Mouse (Mus musculus): ENCODE measurements around the gene Rras2.

Gene Rras2

DNA sequence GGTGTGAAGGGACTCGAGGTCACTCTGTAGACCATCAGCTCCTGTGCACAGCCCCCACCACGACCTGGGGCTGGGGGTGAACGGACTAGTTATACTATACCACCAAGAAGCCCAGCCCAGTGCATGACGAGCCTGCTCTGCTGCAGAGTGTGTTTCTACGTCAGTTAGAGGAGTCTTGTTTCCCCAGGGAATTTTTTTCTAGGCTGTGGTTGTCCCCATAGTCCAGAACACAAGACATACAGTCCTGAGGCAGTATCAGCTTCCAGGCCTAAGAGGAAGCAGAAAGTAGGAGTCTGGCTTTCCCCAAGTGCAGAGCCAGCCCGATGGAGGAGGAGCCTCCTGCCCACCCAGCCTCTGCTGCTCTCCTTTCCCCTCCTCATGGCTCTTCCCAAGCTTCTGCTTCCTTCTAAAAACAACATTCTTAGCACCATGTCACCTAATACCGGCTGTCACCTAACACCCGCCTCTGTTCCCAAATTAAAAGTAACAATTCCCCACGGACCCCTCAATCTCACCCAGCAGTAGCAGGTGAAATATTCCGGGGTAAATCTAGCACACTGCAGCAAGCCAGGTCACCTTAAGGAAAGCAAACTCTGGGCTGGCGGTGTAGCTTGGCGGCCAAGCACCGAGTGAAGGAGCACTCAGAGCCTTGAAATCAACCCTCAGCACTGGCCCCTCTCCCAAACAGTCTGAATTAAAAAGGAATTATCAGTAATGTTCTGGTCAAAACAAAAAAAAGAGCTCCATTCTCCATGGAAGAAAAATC, 45.5 kb downstream of the Rras2 start:
- DNase-seq (ENCODE audit: low read depth), result no peak

GRCm38 (mm10) chr7:114071395-114071794, 46.2 kb downstream of the Rras2 start:
- DNase-seq (ENCODE audit: low read depth), result no peak

DNA sequence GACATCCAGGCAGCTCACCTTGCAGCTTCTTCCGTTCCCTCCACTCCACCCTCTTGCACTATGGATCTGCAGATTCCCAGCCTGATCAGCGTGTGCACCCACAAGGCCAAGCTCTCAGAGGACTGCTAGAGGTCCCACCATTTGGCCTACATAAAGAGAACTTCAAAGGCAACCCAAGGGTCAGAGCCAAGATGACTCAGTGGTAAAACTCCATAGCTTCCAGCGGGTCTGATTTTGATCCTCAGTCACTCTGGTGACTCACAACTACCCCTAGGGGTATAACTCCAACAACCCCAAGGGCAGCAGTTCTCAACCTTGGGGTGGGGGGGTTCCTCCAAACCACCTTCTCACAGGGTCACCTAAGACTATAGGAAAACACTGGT, 47.1 kb downstream of the Rras2 start:
- no peak for DNase-seq (ENCODE audit: low read depth)

- peak; percentile 85 for DNase-seq (ENCODE audit: low read depth)
Measured at GRCm38 (mm10) chr7:114069726-114070457, 47.7 kb downstream of the Rras2 start.

GRCm38 (mm10) chr7:114068956-114069533, 48.5 kb downstream of the Rras2 start:
- DNase-seq (ENCODE audit: low read depth), result peak; percentile 90

DNA sequence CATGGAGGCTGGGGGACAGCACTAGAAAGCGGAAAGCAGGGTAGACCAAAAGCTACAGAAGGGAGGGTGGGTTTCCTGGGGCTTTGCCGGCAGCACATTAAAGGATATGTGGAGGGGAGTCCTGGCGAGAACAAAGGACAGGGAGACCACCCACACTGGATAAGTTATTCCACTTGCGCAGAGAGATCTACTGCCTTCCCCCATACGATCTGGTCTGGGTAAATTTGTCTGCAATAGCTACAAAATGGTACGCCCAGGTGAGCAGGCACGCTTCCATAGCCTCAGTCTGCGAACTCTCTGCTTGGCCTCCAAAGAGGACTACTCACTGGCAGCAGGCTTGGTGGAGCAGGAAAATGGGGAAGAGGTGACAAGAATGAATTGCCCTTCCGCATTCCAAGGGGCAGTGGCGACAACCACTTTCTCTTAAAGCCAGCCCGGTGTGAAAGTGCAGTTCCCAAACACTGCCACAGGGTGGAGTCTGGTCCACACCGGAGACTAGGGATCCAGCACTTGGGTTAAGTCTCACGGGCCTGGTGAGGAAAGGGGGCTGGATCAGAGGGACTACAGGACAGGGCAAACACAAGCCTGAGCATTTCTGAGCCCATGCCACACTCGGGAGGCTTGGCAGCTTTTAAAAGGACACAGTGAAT, 50.9 kb downstream of the Rras2 start:
- DNase-seq (ENCODE audit: low read depth), result peak; percentile 88

DNA sequence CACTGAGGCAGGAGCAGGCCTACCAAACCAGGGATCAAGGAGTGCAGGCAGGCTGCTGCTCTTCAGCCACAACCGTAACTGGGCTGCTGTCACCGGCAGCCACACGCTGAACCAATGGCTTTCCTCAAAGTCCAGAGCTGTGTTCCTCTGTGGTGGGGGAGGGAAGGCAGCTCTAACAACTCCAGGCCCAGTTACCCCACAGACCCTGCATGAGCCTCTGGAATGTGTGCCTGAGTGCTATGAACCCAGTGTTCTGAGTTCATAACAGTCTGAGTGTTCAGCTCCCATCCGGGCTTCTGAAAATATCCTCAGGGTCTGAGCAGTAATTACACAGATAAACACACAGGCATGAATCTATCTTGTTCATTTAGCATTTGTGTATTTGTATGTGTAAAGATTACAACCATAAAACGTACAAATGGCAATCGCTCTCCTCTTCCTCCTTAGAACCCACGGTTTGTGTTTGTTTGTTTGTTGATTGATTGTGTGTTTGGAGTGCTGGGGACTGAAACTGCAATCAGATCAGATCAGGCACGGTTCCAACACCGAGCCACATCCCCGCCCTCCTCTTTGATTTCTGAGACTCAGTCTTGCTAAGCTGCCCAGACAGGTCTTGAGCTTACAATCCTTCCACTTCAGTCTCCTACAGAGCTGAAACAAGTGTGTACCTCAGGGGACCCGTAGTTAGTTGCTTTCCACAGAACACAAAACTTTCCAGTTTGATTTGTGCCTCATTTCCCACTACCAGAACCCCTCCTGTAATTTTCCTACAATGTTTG, 52.0 kb downstream of the Rras2 start:
- DNase-seq (ENCODE audit: low read depth), result no peak

DNA sequence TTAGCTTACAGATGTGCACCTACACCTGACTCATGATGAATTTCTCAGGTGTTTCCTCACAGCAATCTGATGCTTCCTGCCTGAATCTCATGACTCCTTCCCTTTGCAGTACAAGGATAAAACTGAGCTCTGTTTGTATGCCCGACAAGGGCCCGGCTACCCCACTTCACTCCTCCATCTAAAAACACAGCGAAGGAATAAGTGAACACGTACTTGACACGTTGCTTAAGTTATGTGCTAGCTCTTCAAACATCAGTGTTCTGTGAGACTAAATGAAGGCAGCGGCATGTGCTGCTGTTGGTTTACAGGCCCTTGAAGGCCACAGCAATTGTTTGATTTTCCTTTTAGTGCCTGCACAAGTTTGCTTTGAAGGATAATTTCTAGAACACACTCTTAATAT, 53.6 kb downstream of the Rras2 start:
- DNase-seq (ENCODE audit: low read depth), result no peak

DNA sequence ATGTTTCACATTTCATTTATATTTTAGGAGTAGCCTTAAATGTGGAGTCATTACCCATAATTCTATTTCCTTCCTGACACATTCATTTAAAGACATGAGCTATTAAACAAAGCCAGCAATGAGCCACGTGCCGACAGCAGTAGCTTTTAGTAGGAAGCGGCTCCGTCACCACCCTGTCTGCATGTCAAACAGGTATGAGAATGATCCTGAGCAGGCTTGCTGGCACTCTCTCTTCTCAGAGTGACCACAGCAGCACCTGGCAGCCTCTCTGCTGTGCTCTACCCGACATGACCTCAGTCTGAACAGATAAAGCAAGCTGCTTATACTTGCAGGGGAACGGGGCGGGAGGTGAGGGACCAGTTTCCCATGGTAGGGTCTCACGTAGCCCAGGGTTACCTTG, 54.0 kb downstream of the Rras2 start:
- DNase-seq (ENCODE audit: low read depth), result peak; percentile 24

DNA sequence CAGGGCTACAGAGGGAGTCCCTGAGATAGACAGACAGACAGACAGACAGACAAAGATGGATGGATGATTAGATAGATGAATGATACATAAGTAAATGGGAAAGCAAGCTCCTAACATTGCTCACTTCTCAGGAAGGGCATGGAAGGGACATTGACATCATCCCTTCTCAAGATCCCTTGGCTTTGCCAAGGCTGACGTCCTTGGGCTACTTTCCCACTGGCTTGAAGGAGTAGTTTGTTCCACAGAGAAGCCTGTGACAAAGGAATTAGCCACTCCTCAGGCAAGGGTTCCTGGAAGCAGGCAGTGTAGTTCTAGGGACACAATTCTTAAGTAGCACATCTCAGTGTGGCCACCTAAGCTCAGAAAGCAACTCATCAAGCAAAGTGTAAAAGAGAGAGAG, 55.1 kb downstream of the Rras2 start:
- DNase-seq (ENCODE audit: low read depth), result no peak

GRCm38 (mm10) chr7:114060445-114060844, 57.1 kb downstream of the Rras2 start:
- no peak for DNase-seq (ENCODE audit: low read depth)

GRCm38 (mm10) chr7:114058927-114059441, 58.6 kb downstream of the Rras2 start:
- no peak for DNase-seq (ENCODE audit: low read depth)

DNA sequence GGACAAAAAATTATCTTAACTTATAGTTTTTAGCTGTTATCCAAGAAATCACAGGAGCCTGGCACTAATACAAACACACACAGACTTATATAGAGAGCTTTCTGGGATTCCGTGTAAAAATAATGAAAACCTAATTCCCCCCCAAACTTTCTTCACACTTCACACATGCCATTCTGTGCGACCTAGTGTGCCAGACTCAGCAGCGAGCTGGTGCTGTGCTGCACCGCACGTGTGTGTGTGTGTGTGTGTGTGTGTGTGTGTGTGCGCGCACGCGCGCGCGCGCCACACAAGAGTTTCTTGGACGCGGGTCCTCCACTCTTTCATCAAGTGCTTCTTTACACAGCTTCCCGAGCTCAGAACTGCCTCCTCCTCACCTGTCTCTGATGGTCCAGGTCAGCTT, 59.4 kb downstream of the Rras2 start:
- DNase-seq (ENCODE audit: low read depth), result no peak

- no peak for DNase-seq (ENCODE audit: low read depth)
Measured at GRCm38 (mm10) chr7:114053720-114054119, 63.9 kb downstream of the Rras2 start.

GRCm38 (mm10) chr7:114045814-114046213, 71.8 kb downstream of the Rras2 start:
- no peak for DNase-seq (ENCODE audit: low read depth)

GRCm38 (mm10) chr7:114043929-114044549, 73.5 kb downstream of the Rras2 start:
- no peak for DNase-seq (ENCODE audit: low read depth)

GRCm38 (mm10) chr7:114042973-114043928, 74.3 kb downstream of the Rras2 start:
- no peak for DNase-seq (ENCODE audit: low read depth)

DNA sequence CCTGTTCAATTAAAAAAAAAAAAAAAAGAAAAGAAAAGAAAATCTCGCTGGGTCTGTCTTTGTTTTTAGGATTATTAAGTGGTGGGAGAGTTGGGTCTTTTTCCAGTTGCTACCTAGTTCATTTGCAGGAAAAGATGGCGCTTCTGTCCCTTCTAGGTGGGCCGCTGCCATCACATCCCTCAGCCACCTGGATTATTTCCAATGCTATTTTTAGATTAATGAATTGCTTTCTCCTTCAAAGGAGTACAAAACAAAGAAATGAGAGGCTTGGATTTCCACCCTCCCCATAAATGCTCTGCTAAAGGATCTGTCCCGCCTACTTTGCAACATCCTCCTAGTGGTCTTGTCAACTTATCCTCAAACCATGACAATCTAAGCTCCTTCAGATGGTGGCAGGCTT, 76.2 kb downstream of the Rras2 start:
- DNase-seq (ENCODE audit: low read depth), result no peak

DNA sequence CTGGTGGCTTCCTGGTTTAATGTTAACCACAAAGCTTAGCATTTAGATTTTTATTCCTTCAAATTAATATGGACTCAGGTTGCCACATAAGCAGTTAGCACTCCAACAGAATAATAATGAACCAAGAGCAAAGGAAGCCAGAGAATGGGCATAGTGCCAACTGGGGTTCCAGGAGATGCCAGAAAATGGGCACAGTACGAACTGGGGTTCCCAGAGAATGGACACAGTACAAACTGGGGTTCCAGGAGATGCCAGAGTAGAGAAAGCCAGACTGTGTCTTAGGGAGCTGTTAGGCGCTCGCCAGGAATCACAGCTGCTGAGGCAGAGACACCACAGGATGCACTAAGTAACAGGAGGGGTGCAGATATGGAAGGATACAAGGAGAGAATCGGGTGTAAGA, 80.3 kb downstream of the Rras2 start:
- no peak for DNase-seq (ENCODE audit: low read depth)

DNA sequence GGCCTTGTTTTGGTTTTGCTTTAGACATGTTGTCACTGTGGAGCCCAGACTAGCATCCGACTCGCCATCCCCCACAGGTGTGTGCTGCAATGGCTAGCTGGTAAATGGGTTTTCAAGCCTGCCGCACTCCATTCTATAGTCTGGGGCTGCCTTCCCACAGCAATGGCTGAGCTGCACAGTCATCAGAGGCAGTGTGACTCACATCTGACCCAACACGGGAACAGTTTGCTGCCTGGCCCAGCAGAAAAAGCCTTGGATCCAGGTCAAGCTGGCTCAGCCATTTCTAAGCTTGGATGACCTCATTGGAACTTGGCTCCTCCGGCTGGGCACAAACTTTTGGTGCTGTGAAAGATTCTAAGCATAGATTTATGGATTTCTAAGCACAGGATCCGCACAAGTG, 88.0 kb downstream of the Rras2 start:
- DNase-seq (ENCODE audit: low read depth), result no peak

Data from induced T-regulatory cell, adult 2 months (primary cell).